Mouse (Mus musculus) lung, postnatal 10 days (tissue): ENCODE data around the gene Gm2012.
"Not testable (repeated sequence)": the region's sequence is repeated elsewhere in the genome, so short reads cannot be mapped to it uniquely, and the experiment has no call there.

Experiments
- DNase-seq: peaks from one replicate; pipeline ENCODE4 v3.0.0; 2021

Gene Gm2012

GRCm38 (mm10) chrX:26231255-26231654 lies at the start of gene Gm2012:
Gm2012 (minus strand) TSS chrX:26231355.
- DNase-seq, result not testable (repeated sequence)

- DNase-seq, result not testable (repeated sequence)
Measured at GRCm38 (mm10) chrX:26159146-26159545, 72.0 kb downstream of the Gm2012 start.
